Mouse (Mus musculus) kidney, postnatal 0 days (tissue): ENCODE data around the gene Tmem161b. TPM values are rescaled to one million over a fixed set of nuclear protein-coding genes. Genes with fewer than 3 reads are reported as not detected.
"Not testable (repeated sequence)": the region's sequence is repeated elsewhere in the genome, so short reads cannot be mapped to it uniquely, and the experiment has no call there.

Source experiments
- ATAC-seq: fragments of 200-750 bp; cut with Nextera tagmentation; replicated peaks from 2 replicates; pipeline ENCODE4 v1.8.0; 2017; ENCODE audit warnings: low read depth, moderate number of reproducible peaks, moderate TSS enrichment, moderate library complexity; ENCODE audit not compliant: low FRiP score
- DNase-seq: peaks from one replicate; pipeline ENCODE4 v3.0.0-alpha.2; 2016; ENCODE audit warnings: low spot score
- H3K27ac ChIP-seq: fragments of 300-500 bp; sonication (generic); 2 replicates; pipeline ENCODE4 v1.5.1; 2014; ENCODE audit warnings: mild to moderate bottlenecking
- H3K27me3 ChIP-seq: fragments of 300-500 bp; sonication (generic); 2 replicates; pipeline ENCODE4 v1.6.1; 2014; ENCODE audit warnings: low read length, mixed read lengths; ENCODE audit not compliant: insufficient read depth
- H3K36me3 ChIP-seq: fragments of 300-500 bp; sonication (generic); 2 replicates; pipeline ENCODE4 v1.6.1; 2014; ENCODE audit warnings: low read length, mixed read lengths; ENCODE audit not compliant: insufficient read depth
- H3K4me1 ChIP-seq: fragments of 300-500 bp; sonication (generic); replicated peaks from 2 replicates; pipeline ENCODE4 v1.6.1; 2014; ENCODE audit warnings: antibody characterized with exemption, low read length, mixed read lengths; ENCODE audit not compliant: insufficient read depth
- H3K4me2 ChIP-seq: fragments of 300-500 bp; sonication (generic); 2 replicates; pipeline ENCODE4 v1.6.1; 2014; ENCODE audit warnings: mild to moderate bottlenecking, low read length, moderate library complexity, mixed read lengths
- H3K4me3 ChIP-seq: fragments of 300-500 bp; sonication (generic); replicated peaks from 2 replicates; pipeline ENCODE4 v1.5.1; 2014; ENCODE audit warnings: low read depth, low read length
- H3K9ac ChIP-seq: fragments of 300-500 bp; sonication (generic); 2 replicates; pipeline ENCODE4 v1.6.1; 2014; ENCODE audit warnings: low read depth, low read length
- H3K9me3 ChIP-seq: fragments of 300-500 bp; sonication (generic); replicated peaks from 2 replicates; pipeline ENCODE4 v1.6.1; 2016; ENCODE audit warnings: low read length, inconsistent platforms, mixed read lengths
- CTCF ChIP-seq: IDR thresholded peaks from 2 replicates; pipeline ENCODE4 v1.5.1; 2016; ENCODE audit warnings: antibody characterized with exemption, low read depth, mild to moderate bottlenecking, moderate library complexity
- whole genome bisulfite sequencing: fragments of 180-500 bp; shearing (Covaris S2); extraction: QIAGEN DNeasy Blood & Tissue Kit; methylation state at CpG from one replicate; pipeline ENCODE4 v1.1.7; 2014; 5-methylcytosine and 5-hydroxymethylcytosine counted together
- polyA plus RNA-seq: library from polyadenylated mRNA; unstranded; fragments of >200 nt; fragmentation: Nextera tagmentation; extraction: Ambion mirVana; gene quantifications from 2 replicates; pipeline ENCODE4 v1.2.1, GENCODE M21; 2015

Gene Tmem161b
- polyA plus RNA-seq, 1 experiment from 2014 or later: 16.3 TPM

- Histone ChIP-seq H3K27ac (no peak overlapping the region), H3K4me1 (no peaks in the 10 kb centered on the region), H3K9me3 (no peaks in the 10 kb centered on the region), H3K36me3 (0 out of 2 replicates have a peak, but pooled peaks cover 6% of the 10 kb centered on the region), H3K9ac (no peak overlapping the region), H3K4me3 (no peak overlapping the region), H3K27me3 (no peaks in the 10 kb centered on the region), H3K4me2 (no peak overlapping the region)
- no peak for DNase-seq
- WGBS: 93% methylated on average over 7 of the region's 7 CpGs
- TF ChIP-seq CTCF: no peak
- no peak for ATAC-seq
These were observed 14.7 kb downstream of the Tmem161b start for GRCm38 (mm10) chr13:84236768-84237167.

GRCm38 (mm10) chr13:84238184-84238583 lies 16.1 kb downstream of the Tmem161b start:
- no peak overlapping the region for H3K4me2 ChIP-seq
- H3K9me3 ChIP-seq: no peaks in the 10 kb centered on the region
- no peak overlapping the region for H3K27ac ChIP-seq
- no peaks in the 10 kb centered on the region for H3K27me3 ChIP-seq
- no peaks in the 10 kb centered on the region for H3K4me1 ChIP-seq
- TF ChIP-seq CTCF: no peak
- DNase-seq: no peak
- no peak overlapping the region for H3K9ac ChIP-seq
- H3K4me3 ChIP-seq: no peak overlapping the region
- ATAC-seq: no peak
- H3K36me3 ChIP-seq: 0 out of 2 replicates have a peak, but pooled peaks cover 6% of the 10 kb centered on the region

GRCm38 (mm10) chr13:84248065-84248464 lies 26.0 kb downstream of the Tmem161b start:
- Histone ChIP-seq H3K9me3 (no peaks in the 10 kb centered on the region), H3K4me3 (no peak overlapping the region), H3K9ac (no peak overlapping the region), H3K36me3 (no peaks in the 10 kb centered on the region), H3K27me3 (no peaks in the 10 kb centered on the region), H3K4me1 (no peaks in the 10 kb centered on the region), H3K4me2 (no peak overlapping the region), H3K27ac (no peak overlapping the region)
- 89% methylated on average over 3 of the region's 3 CpGs for WGBS
- DNase-seq: no peak
- no peak for ATAC-seq
- TF ChIP-seq CTCF: no peak

GRCm38 (mm10) chr13:84251295-84251694 lies 29.2 kb downstream of the Tmem161b start:
- DNase-seq (no peak), ATAC-seq (no peak)
- Histone ChIP-seq H3K9me3 (no peaks in the 10 kb centered on the region), H3K4me2 (no peak overlapping the region), H3K27ac (no peak overlapping the region), H3K9ac (no peak overlapping the region), H3K4me3 (no peak overlapping the region), H3K36me3 (no peaks in the 10 kb centered on the region), H3K4me1 (no peaks in the 10 kb centered on the region), H3K27me3 (no peaks in the 10 kb centered on the region)
- TF ChIP-seq CTCF: no peak
- 68% methylated on average over 5 of the region's 5 CpGs for WGBS

- WGBS: 92% methylated on average over 1 of the region's 1 CpGs
- TF ChIP-seq CTCF: no peak
- Histone ChIP-seq H3K9ac (no peak overlapping the region), H3K9me3 (no peaks in the 10 kb centered on the region), H3K4me1 (no peaks in the 10 kb centered on the region), H3K4me2 (no peak overlapping the region), H3K27me3 (no peaks in the 10 kb centered on the region), H3K36me3 (peaks cover 4% of the 10 kb centered on the region; the same call in 1 of the 2 replicates), H3K27ac (no peak overlapping the region), H3K4me3 (no peak overlapping the region)
- DNase-seq (no peak), ATAC-seq (no peak)
These were observed 33.0 kb downstream of the Tmem161b start for GRCm38 (mm10) chr13:84255047-84255446.

- H3K4me1 ChIP-seq, H3K36me3 ChIP-seq, H3K4me2 ChIP-seq, DNase-seq, H3K9ac ChIP-seq, H3K9me3 ChIP-seq, H3K4me3 ChIP-seq, ATAC-seq, H3K27ac ChIP-seq, H3K27me3 ChIP-seq: not testable (repeated sequence)
- WGBS: 91% methylated on average over 1 of the region's 1 CpGs
These were observed 42.3 kb downstream of the Tmem161b start for GRCm38 (mm10) chr13:84264418-84264817.

- Histone ChIP-seq H3K4me2 (no peak overlapping the region), H3K27ac (no peak overlapping the region), H3K36me3 (no peaks in the 10 kb centered on the region), H3K4me1 (no peaks in the 10 kb centered on the region), H3K9ac (no peak overlapping the region), H3K4me3 (no peak overlapping the region), H3K27me3 (no peaks in the 10 kb centered on the region), H3K9me3 (no peaks in the 10 kb centered on the region)
- ATAC-seq (no peak), DNase-seq (no peak)
- WGBS: 95% methylated on average over 5 of the region's 5 CpGs
- no peak for TF ChIP-seq CTCF
These were observed 54.1 kb downstream of the Tmem161b start for GRCm38 (mm10) chr13:84276246-84276645.
